Mouse (Mus musculus) c-Kit-positive CD71-negative TER-119-negative erythroid progenitor cells, embryonic 14.5 days (primary cell): ENCODE measurements around the gene Cetn3.

ENCODE experiments used
- DNase-seq: peaks from one replicate; pipeline ENCODE4 v3.0.0-alpha.2; 2013; ENCODE audit warnings: low read depth

The Cetn3 gene

DNA sequence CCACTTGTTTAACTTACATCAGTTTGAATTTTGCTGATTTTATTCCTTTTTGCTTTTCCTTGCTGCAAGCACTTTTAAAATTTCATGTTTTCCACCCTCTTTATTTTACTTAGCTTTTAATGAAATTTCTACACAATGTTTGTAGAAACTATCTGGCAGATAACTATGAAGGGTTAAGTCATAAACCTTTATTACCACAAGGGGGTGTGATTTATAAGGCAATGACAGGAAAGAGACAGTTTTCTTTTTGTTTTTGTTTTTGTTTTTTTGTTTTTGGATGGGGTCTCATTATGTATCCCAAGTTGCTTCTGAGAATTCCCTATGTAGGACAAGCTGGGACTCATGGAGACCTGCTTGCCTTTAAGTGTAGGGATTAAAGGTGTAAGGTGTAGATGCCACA, 39.9 kb downstream of the Cetn3 start:
- no peak for DNase-seq

DNA sequence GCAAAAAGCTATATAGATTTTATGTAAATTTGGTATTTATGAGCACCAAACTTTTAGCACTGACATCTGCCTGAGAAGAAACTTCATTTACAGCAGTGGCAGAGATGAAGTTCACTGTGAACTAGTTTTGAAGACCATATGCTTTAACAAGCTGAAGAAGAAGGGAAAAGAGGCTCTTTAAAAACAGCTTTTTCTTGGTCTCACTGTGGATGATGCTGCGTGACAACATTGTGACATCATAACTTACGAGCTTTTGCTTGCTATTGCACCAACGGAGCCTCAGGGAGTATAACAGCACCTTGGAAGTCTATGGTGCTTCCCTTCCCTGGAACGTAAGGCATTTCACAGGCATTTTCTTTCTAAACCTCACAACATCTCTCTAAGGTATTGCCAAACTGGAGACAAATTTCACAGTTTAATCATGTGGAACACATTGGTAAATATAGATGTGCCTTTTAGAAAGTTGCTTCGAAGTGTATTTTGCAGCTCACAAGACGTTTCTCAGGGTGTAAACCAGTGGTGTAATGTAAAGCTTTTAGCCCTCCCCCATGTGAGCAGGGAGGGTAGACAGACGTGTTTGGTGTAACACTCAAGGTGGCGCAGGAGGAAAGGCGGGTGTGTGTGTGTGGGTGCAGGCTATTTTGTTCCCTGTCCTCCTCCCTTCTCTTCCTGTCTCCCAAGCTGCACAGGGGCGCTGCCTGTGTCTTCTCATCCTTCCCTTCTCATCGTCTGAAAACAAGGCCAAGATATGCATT, 41.9 kb downstream of the Cetn3 start:
- no peak for DNase-seq

DNA sequence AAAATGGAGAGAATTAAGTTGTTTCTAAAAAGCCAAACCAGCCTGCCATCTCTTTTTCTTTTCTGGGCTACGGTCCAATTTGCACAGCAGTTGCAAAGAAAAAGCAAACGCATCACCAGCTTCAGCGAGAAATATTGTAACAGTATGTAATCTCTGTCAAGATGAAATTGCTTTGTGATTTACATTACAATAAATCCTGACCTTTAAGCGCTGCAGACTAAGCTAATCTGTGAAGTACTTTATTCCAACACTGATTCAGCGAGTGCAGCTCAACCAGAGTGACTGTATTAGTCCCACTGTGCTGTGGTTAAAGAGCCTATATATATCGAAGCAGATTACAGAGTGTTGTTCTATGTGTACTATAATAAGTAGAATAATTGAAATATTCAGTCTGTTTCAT, 45.6 kb downstream of the Cetn3 start:
- no peak for DNase-seq

DNA sequence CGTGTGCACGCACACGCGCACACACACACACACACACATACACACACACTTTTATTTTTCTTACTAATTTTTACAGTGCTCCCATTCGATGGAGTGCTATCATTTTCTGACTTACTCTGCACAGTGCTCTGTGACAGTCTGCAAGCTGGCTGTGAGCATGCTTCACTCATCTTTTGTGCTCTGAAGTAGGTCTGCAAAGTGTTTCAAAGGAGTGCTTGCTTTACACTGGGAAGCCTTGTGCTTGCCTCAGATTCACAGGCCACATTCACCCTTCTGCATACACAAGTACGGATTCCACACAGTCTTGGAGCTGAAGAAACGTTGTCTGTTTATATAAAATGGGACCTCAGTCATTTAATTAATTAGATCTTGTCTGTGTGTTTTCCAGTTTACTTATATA, 49.0 kb downstream of the Cetn3 start:
- DNase-seq, result no peak

DNA sequence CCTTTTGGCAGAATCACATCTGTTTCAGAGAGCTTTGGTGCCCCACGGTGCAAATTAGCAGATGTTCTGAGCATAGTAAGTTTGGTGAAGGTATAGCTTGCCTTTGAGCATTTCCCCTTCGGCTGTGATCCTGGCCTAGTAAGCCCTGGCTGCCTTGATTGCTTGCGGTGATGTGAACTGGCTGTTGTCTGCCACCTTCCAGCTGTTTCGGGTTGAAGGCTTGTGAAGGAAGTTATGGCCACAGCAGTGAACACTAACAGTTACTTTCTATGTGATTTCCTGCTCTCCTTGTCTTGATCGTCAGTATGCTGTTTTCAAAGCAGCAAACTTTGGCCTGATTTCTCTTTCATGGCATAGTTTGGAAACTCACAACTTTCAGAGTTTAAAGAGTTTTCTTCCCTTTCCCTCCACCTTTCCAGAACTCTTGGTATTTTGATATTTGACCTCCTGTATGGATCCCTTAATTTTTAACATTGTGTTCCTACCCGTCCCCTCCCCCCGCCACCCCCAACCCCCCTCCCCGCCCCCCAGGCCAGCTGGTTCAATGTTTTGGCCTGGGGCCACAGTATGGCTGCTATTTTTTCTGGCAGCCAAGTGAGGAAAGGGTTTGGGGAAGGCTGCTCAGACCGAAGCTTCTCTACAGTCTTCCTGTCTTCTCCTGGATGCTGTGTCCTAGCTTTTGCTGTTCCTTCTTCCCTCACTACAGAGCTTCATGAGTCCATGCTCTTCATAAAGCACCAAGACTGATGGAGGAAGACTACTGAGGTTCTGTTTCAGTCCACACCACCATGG, 53.7 kb downstream of the Cetn3 start:
- no peak for DNase-seq

DNA sequence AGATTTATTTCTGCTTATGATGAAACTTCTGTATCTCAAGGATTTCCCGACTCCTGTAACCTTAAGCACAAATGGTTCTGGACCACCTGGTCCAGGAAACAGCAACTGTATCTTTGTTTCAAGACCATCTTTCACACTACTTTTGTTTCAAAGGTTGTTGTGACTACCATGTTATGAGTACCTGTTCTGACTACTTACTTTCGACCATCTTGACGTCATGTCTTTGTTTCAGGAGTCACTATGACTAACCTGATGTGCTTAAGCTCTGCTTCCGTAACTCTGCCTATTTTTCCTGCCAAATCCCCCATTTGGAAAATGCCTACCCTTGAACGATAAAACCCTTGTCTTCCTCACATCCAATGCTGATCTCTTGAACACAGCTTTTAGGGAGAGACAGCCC, 55.1 kb downstream of the Cetn3 start:
- DNase-seq, result no peak

DNA sequence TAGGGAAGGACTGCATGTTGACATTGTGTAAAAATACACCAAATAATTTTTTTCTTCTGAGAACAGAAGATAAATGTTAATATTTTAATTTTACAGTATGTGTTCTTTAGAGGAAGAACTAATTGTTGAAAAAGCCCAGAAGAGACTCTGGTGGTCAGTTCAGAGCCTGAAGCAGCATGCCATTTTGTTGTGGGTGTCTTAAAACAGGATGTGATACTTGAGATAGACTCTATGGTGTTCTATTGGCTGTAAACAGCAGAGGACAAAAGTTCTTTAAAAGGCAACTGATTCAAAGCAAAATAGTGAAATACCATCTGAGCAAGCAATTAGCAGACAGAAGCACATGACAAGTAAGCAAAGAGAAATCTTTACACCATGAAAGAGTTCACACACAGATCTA, 56.1 kb downstream of the Cetn3 start:
- DNase-seq, result no peak

DNA sequence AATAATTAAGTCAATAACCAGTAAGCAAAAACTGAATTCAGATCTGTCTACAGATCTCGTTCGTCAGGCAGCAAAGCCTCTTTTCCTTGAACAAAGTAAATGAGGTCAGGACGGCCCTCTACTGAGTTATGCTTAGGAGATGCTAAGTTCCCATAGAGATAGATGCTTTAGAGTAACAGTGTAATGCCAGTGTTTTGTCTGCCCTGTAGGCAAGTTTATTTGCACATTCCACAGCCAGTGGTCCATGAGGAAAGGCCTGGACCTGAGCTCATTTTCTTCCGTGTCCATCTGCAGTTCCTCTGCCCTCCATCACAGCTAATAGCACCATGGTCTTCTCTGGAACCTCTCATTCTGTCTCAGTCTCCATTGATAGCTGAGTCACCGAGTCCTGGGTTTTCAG, 57.4 kb downstream of the Cetn3 start:
- DNase-seq, result no peak

DNA sequence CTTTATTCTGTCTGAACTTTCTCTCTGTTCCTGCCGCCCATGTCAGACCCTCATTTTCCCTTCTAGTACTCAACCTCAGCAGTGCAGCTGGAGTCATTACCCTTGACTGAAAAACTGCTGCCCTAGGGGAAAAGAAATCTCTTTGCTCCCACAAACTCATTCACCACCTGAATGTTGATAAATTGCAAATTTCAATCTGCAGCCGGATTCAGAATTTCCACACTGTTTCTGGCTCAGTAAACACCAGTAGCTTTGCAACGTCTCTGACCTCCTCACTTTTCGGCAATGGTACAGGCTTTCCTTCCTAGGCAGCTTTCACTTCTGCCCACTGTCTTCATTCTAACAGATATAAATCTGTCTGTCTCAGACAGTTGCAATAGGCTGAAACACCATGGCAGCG, 57.8 kb downstream of the Cetn3 start:
- DNase-seq, result no peak

DNA sequence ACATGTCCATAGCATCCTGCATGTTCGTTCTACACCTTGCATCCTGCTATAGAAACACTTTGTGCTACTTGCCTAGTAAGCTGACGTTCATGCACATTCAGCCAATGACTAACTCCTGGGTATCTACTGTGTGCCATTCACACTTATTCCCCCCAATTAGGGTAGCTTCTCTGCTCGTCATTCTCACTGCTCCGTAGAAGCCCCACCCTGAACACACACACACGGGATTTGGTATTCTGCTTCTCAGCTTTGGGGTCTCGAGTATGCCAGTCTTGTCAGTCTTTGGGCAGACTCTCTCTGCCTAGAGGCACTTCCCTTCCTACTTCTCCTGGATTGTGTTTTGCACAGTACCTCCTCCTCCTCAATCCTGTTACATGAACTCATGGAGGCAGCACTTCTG, 59.4 kb downstream of the Cetn3 start:
- no peak for DNase-seq
